ENCODE assay signal across 12 mouse cellular contexts in the genomic region with DNA sequence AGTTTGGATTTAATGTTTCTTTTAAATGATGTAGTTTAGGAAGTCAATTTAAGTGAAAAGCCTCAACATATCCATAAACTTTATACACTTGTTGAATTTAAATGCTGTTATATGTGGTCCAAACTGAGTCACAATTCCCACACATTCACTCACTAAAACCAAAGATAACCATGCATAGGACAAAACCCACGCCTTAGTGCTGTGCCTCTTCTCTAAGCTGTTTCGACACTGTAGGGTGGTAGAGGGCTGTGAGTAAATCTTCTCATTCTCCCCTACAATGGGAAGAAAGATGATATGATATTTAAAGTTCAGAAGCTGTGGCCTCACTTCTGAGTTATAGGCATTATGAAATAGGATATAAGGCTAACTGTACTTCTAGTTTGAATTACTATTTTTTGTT.
"Had no signal": no experiment of that assay in that cellular context is flagged by ENCODE, and none has a peak within 500 bp of the region (broad histone marks: within the 10 kb centered on the region; RNA-seq: fewer than 3 reads in every experiment).

No protein-coding gene starts in this region.

- DNase-seq: lung, adult 18-20 months; lung, embryonic 14.5 days; lung, postnatal 10 days; lung, postnatal 4 days; midbrain, embryonic 14.5 days; retina, postnatal 1 day; right cerebral cortex, postnatal 25 days; right cerebral cortex, postnatal 4 days; spleen, adult 18-20 months; thymus, adult 2 months; thymus, postnatal 25 days; thymus, postnatal 4 days had no signal
